Mouse (Mus musculus) granulocyte monocyte progenitor cell, adult 5-6 weeks (primary cell): Measurements from ENCODE around the gene Arrdc5. TPM values are rescaled to one million over a fixed set of nuclear protein-coding genes. Genes with fewer than 3 reads are reported as not detected.

ENCODE experiments used
- ATAC-seq: replicated peaks from 2 replicates; pipeline ENCODE4 v1.8.0; 2016; ENCODE audit warnings: mild to moderate bottlenecking, moderate TSS enrichment, inconsistent platforms; ENCODE audit not compliant: poor library complexity, severe bottlenecking
- total RNA-seq, 2 experiments: library from RNA; stranded (forward) in 1 of 2; stranded (reverse) in 1 of 2; fragments of 200-712, 200-1000 nt in 1 of 2; fragments of >200 nt in 1 of 2; fragmentation: Nextera tagmentation in 1 of 2; gene quantifications; 2 replicates each; pipeline ENCODE4 v1.2.3; 2014 to 2017

Gene Arrdc5
- total RNA-seq, 2 experiments from 2014 or later = not detected

DNA sequence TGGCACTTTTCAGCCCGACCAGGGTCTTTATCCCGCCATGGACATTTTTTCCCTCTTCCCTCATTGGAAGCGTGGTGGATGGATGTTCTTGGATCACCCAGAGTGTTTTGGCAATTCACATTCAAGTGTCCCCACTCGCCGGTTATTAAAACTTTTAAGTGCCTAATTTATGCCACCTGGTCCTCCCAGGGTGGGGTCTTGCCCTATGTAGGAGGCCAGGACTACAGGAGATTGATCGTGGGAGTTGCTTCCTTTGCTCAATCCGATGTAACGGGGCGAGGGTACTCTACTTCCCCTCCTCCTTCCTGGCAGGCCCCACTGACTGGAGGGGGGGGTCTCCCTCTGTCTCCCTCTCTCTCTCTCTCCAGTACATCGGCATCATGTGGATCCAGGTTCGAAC lies 4.6 kb upstream of the Arrdc5 start:
- ATAC-seq = no peak

DNA sequence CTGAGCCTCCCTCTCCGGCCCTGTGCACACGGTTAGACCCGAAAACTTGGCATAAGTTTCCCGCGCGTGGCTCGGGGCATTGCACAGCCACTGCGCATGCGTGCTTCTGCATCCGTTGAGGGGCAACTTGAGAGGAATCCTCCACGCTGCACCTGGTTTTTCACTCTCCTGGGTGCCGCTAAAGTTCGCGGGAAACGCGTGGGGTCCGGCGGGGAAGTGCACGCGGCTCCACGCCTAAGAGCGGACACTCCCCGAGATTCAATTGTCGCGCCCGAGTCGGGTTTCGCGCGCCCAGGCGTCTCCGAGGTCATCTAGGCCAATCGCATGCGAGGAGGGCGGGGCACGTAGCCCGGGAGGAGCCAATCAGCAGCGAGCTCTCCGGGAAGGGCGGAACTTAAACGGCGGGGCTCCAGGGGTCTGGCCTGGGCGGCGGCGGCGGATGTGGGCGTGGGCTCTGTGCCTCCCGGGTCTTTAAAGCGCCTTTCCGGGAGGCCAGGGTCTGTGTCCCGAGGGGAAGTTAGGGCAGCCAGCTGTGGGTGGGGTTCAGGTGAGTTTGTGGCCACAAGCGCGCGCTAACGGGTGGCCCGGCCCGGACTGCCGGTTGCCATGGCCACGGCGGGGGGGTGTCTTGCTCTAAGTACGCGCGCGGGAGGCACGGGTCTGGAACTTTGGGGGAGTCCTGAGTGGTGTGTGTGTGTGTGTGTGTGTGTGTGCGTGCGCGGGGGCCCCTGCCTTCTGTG lies 3.9 kb upstream of the Arrdc5 start:
- ATAC-seq = peak; percentile 82

DNA sequence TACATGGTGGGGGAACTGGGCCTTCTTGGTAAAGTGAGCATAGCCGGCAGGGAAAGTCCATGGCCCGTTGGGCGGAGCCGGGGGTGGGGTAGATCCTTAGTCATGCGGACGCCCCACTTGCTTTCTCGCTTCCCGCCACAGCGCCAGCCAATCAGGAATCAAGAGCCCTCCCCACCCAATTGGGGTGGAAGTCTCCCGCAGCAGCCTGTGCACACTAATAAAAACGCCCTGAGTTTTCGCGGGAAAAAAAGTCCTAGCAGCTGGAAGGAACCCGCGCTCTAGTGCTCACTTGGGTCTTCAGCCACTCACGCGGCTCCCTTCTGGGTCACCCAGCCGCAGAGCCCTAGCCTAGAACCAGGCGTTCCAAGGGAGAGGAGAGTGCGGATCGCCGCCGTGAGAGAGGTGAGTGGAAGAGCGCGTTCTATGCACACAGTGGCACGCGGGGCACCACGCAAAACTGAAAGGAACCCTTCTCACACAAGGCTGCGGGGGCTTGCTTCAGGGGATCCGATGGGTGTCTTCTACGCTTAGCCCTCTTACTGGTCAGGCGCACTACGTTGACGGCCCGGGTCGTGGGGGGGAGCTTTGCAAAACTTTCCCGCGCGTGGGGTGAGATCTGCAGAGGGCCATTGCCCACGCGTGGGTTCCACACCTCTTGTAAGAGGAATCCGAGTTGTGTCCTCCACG lies 3.2 kb upstream of the Arrdc5 start, which contains the start of gene Uhrf1:
Uhrf1 (plus strand) TSS at position 162 of the 687 bp plus-strand sequence.
- peak; percentile 75 for ATAC-seq

DNA sequence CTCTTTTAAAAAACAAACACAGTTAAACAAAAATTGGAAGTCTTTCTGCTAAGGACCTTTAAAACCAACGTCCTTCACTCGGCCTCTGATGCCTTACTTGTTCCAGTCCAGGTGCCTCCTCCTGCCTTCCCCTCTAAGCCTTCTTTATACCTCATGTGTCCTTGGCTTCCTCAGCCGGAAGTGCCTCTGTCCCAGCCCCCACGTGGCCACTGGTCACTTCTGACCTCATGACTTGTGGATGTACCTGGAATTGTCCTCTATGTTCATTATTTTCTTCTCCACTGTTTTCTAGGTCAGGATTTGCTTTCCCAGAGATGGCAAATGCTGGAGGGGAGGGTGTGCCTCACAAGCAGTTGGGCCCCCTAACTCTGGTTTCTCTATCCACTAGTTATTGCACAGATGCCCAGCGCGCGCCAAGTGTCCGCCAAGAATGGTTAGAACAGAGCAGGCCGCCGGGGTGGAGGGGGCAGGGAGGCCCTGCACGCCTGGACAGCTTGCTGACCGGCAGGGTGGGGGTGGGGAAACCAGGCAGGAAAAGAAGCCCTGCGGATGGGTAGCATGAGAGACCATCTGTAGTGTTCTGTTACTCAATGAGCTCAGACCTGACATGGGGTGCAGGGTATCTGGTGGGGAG lies 2.4 kb upstream of the Arrdc5 start:
- peak; percentile 16 for ATAC-seq

DNA sequence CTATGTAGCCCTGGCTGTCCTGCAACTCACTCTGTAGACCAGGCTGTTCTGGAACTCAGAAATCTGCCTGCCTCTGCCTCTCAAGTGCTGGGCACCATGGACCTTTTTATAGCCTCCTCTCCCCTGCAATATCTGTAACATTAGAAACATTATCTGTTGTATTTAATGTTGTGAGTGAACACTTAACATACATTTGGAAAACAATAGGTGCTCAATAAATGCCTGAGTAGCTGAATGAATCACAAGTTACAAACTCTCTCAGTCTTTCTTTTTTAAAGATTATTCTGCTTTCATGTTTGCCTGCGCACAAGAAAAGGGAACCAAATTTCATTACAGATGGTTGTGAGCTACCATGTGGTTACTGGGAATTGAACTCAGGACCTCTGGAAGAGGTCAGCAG lies 1.8 kb downstream of the Arrdc5 start:
- ATAC-seq = no peak

DNA sequence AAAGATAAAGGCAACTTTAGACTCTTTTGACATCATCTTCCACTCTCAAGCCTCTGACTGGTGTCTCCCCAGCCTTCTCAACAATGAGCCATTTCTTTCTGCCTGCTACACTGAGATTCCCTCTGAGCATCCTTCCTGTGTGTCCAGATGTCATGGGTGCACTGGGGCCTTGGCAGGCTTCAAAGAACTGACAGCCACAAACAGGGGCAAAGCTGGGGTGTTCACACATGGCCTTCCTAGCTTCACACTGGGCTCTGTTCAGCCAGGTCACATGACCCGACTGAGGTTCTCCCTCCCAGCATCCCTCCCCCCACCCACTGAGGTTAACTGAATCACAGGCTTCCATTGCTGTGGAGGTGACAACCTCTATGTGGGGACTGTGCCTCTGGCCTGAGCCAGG lies 3.9 kb downstream of the Arrdc5 start:
- no peak for ATAC-seq

DNA sequence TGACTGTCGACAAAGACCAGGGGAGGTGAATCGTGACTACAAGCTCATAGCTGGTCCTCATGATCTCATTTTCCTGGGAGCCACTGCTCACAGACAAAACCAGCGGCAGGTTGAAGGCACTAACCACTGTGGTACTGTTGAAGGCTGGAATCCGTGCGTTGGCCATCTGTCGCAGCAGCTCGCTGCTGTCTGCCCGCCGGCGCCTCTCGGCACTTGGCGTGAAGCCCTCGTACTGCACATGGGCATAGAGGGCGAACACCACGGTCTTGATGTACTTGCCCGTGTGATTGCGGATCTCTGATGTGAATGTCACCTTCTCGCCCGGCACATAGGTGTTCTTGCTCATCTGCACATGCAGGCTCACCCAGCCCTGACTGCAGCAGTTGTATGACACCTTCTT lies 5.8 kb downstream of the Arrdc5 start:
- ATAC-seq = no peak

DNA sequence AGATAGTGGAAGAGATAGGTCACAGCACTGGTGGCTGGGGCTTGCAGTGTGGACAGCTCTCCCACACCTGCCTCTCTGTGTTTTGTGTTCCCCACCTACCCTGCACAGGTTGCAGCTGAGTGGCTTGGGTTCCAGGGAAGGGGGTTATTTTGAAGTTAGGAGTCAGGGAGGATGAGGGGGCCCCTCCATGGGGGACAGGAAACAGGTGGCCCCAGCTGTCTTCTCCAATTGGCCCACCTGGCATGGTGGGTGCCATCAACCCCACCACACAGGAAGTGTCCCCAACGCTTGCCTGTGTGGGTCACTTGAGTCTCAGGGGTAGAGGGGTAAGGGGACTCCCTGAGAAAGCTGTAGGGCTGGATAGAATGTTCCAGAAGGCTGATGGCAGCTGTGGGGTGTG lies 6.8 kb downstream of the Arrdc5 start:
- no peak for ATAC-seq

DNA sequence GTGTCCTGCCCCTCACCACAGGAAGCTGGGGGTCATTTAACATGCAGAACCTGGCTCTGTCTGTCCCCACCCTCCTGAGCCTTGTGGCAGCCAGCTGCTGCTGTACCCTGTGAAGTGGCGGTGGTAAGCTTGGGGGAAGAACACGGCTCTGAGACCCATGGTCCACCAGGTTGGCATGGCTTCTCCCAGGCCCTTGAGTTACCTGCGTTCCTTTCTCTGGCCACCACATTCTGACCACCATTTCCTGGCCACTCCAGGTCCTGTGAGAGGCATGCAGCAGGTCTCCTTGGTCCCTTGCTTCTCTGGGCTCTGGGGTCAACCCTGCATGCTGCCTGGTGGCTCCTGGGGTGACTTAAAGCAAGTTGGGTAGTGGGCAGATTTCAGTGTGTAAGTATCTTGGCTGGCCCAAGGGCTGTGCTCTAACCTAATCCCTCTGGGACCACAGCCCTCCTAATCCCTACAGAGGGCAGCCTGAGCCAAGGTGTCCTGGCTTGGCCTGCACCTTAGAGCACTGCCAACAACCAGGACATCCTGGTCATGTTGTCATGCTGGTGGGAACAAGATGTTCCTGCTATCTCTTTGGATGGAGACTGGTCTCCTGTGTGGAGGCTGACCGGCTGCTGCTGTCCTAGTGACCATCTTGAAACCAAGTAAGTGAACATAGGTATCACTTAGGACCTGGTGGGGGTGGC lies 7.4 kb downstream of the Arrdc5 start, which contains the start of gene Plin3:
Plin3 (minus strand) TSS at position 343 of the 692 bp plus-strand sequence.
- no peak for ATAC-seq

DNA sequence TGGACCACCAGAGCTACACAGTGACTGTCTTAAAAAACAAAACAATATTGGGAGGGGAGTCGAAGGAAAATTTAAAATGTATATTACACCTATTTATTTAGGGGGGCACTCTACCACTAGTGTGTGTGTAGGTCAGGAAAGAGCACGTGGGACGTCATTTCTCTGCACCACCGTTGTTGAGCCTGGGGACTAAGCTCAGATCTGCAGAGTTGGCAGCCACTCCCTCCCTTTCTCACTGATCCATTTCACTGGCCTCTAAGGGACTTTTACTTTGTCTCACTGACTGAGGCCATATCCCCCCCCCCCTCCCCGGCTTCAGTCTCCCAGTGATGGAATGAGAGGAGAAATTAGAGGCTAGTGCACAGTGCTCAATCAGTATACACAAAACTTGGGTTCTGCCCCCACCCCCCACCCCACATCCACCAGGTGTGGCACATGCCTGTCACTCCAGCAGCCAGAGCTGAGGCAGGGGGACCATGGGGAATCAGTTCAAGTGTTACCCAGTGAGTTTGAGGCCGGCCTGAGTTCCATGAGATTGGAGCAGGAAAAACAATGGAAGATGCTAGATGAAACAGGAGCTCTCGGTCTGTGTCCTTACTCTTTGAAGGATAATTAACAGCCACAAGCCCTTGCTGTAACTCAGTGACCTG lies 8.1 kb downstream of the Arrdc5 start:
- ATAC-seq = no peak

DNA sequence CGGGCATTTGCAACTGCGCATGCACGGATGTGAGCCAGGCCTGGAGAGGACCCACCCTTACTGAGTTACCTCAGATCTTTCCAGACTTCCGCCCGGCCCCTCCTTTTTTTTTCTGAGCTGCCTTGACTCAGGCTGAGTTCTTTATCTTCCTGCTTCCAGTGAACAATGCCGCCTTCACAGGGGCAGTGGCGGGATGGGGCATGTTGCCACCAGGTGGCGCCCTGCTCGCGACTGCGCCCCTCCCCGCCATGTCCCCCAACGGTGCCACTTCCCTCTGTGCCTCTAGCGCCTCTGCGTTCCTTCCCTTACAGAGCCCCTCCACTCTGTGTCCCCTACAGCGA lies 8.9 kb downstream of the Arrdc5 start:
- ATAC-seq = peak; percentile 79

DNA sequence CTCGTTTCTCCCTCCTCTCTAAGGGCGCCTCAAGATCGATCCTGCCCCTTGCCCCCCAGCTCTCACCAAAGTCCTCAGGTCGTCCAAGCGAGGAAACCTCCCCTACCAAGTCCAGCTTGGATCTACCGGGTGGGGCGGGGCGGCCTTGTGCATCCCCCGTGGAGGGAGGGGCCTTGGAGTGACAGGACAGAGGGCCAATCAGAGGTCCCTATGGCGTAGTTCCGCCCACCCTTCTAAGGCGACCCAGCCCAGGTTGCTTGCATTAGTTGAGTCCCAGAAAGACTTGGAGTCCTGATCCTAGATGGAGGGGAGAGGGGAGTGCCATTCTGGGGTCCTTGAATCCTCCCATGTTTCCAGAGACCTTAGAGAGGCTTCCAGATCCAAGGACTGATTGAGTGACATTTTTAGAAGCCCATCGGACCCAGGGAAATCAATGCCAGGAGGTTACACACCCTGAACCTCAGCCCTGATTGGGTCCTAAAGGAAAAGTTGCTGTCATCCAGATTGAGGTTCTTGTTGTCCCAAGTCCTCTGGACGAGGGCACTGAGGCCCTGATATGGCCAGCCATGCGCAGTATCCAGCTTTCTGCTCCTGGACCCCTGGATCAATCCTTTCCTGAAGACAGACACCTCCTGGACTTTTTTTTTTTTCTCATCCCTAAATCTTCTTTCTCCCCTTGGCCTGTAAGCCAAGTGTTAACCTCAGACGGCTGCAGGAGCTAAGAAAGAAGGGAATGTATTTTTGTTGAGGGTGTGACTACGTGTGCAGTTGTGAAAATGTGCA lies 9.5 kb downstream of the Arrdc5 start:
- peak; percentile 67 for ATAC-seq

DNA sequence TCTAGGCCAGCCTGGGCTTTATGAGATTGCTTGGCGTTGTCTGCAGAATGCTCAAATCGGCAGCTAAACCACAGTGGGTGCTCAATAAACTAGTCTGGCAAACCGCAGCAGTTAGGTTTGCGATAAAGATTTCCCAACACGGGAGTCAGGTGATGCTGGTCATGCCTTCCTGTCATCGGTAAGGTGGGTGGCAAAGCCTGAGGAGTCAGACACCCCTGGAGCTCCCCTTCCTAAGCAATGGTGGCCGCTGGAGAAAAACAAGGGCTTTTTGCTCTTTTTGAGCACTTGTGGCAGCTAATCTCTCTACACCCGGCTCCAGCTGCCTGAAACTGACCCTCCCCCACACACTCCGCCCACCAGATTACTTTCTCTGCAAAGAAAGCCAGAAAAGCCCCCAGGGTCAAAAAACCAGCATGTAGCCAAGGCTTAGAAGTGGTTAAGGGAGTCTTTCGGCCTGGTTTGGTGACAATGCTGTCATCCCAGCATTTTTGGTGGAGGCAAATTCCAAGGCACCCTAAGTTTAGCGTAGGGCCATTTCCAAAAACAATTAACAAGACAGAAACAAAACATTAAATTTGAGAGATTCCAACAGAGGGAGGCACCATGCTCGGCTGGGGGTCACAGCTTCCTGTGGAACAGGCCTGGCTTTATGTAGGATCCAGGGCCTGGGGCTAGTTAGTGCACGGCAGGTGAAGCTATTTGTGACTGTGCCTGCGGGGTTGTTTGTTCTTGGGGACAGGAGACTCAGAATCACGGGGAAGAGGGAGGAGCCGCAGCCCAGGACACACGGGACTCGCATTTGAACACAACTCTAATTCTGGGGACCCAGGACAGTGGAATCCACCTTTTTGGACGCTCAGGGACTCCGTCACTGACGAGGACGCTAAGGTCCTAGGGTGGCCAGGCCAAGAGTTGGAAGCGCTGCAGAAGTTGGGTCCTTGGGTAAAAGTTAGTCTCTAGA lies 10.4 kb downstream of the Arrdc5 start:
- ATAC-seq = peak; percentile 37

DNA sequence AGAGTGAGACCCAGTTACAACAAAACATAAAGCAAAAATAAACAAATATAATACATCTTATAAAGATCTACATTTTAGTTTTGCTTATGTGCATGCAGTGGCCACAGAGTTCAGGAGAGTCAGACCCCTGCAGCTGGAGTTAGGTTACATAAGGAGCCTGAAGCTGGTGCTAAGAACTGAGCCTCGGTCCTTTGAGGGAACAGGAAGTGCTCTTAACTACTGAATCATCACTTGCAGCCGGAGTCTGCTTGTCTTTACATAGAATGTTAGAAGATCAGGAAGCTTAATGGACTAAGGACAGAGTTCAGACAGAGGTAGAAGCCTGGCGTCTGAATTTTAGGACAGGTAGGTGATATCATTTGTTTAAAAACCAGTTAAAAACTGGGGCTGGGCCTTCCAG lies 11.2 kb downstream of the Arrdc5 start:
- ATAC-seq = no peak

DNA sequence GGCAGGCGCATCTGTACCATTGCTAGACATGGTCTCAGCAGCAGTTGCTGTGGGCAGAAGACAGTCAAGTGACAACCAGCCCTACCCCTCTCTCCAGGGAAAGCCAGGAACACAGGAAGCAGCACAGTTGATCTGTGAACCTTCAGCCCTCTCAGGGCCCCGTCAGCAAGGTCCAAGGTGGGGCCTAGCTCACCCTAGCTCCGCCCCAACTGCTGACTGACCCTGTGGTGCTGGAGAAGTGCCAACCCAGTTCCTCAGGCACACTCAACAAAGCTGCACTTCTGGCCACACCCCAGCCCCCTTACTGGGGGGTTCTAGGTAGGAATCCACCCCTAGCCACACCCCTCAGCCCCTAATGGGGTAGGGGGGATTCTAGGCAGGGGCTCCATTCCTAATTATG lies 12.3 kb downstream of the Arrdc5 start:
- ATAC-seq = no peak

DNA sequence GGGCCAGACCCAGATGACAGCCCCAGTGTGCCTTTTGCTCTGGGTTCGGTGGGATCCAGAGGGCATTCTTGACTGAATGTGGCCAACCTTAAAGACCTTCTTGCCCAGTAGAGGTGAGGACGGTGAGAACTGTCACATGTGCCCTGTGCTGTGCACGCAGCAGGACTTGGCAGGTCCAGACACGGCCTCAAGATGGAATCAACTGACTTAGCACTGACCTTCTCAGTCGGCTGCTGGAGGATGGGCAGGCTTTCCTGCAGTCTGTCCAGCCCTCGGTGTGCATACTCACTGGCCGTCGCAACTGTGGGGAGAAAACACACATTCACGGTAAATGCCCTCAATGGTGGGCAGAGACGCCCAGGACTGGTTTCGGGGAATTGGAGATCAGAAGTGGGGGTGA lies 14.1 kb downstream of the Arrdc5 start:
- no peak for ATAC-seq

DNA sequence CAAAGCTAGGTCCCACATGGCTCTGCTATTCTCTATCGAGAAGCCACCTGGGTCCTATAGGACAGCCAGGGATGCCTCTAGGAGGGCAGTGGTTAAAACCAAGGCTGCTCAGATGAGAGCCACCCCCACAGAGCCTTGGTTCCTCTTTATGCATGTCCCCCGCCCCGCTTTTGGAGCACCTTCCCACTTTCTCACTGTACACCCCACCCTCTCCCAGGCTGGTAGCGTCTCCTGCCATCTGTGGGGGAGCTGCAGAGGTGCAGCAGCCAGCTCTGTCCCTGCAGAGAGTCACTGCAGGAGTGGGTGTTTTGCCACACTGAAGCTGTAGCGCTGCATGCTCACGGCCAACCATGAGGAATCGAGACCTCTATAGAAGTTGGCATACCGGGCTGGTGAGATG lies 16.8 kb downstream of the Arrdc5 start:
- peak; percentile 55 for ATAC-seq

DNA sequence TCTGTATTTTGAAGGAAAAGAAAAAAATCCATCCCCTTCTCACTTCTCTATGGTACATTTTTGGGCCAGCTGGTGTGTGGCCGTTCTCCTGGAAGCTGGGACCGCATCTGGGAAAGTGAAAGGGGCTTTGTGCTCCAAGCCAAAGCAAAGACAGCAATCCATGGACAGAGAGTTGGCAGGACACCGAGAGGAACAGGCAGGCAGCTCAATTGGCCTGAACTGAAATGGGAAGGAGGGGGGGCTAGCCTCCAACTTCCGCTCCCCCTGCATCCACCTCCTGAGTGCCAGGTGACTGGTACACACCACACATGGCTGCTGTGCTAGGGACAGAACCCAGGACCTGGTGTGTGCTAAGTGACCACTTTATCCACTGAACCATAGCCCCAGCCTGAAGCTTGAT lies 17.3 kb downstream of the Arrdc5 start:
- no peak for ATAC-seq

DNA sequence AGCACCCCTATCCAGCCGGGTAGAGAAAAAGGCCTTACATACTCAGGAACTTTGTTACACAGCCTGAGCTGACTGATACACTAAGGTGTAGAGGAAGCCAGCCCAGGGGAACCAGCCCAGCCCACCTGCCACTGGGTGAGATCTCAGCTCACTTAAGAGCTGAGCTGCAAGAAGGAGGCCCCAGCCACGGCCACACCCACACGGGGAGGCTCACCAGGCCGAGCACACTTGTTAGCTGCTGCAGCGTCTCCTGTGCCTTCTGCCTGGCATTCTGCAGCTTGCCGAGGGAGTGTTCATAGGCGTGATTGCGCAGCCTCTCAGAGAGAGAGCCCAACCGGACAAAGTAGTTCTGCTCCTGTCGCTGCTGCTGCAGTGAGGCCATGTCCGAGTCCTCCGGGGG lies 18.9 kb downstream of the Arrdc5 start:
- peak; percentile 25; the same call in 1 of the 2 replicates for ATAC-seq
